Mouse (Mus musculus) E14TG2a.4 (cell line): Measurements from ENCODE around the gene C4b.

Experiments
- CTCF ChIP-seq: conservative IDR thresholded peaks from 2 replicates; pipeline ENCODE4 v1.5.1; 2014; ENCODE audit warnings: low read length
- NANOG ChIP-seq: IDR thresholded peaks from 2 replicates; pipeline ENCODE4 v1.6.1; 2014; ENCODE audit warnings: borderline replicate concordance, low read length, mixed read lengths
- POU5F1 ChIP-seq: IDR thresholded peaks from 2 replicates; pipeline ENCODE4 v1.6.1; 2014; ENCODE audit warnings: low read length, borderline replicate concordance

GRCm38 (mm10) chr17:34684253-34684893, 59.3 kb downstream of the C4b start:
- TF ChIP-seq CTCF = no peak
- no peak for TF ChIP-seq POU5F1
- TF ChIP-seq NANOG = no peak
